Mouse (Mus musculus): Measurements from ENCODE around the gene Zfp580.

DNA sequence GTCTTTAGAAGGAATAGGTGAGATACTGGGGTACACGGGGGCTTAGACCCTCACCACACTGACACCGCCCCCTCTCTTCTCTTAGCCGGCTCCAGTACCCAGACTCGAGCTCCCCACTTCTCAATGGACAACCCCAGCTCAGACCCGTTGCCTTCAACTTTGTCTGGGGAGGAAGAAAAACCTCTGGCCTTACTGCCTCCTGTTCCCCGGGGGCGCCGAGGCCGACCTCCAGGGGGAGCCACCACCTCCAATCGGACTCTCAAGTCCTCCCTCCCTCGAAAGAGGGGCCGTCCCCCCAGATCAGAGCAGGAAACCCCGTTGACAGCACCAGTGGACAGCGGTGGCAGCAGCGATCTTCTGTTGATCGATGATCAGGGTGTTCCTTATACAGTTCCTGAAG is 34.0 kb upstream of the Zfp580 start:
- TF ChIP-seq CHD2 (IDR thresholded peaks at IDR 0.05; ENCODE audit: low read length) (no peak), POLR2A (IDR thresholded peaks at IDR 0.05; ENCODE audit: control insufficient read depth in 1 of 2, insufficient read depth in 1 of 2, low read depth in 1 of 2, low read length in 2 of 2, poor library complexity in 1 of 2) (no peak), MAX (IDR thresholded peaks at IDR 0.05; ENCODE audit: low read length) (no peak), CTCF (IDR thresholded peaks at IDR 0.05 in 2 of 3, conservative IDR thresholded peaks at IDR 0.05 in 1 of 3; ENCODE audit: control insufficient read depth in 1 of 3, insufficient read depth in 1 of 3, low read depth in 2 of 3, low read length in 3 of 3, poor library complexity in 1 of 3, severe bottlenecking in 1 of 3) (peak in 2 of 3 experiments; percentile 17 to 47; a peak in 3 of 6 replicates), GABPA (IDR thresholded peaks at IDR 0.05; ENCODE audit: low read depth, low read length) (no peak), RCOR1 (IDR thresholded peaks at IDR 0.05; ENCODE audit: low read depth, low read length) (no peak), GATA1 (IDR thresholded peaks at IDR 0.05; ENCODE audit: low read depth, low read length) (no peak), ETS1 (IDR thresholded peaks at IDR 0.05; ENCODE audit: low read depth, low read length) (no peak), E2F4 (IDR thresholded peaks at IDR 0.05; ENCODE audit: borderline replicate concordance, low read depth, low read length) (no peak), JUND (IDR thresholded peaks at IDR 0.05; ENCODE audit: low read depth, low read length) (no peak), EP300 (IDR thresholded peaks at IDR 0.05; ENCODE audit: low read depth in 1 of 2, low read length in 2 of 2) (no peak), TCF12 (IDR thresholded peaks at IDR 0.05; ENCODE audit: low read depth, low read length) (no peak), ZMIZ1 (IDR thresholded peaks at IDR 0.05; ENCODE audit: low read depth, low read length) (no peak), MEF2A (IDR thresholded peaks at IDR 0.05; ENCODE audit: extremely low read depth, insufficient replicate concordance, low read depth, low read length, poor library complexity, severe bottlenecking) (no peak)
